Mouse (Mus musculus) megakaryocyte, embryonic 14.5 days (primary cell): ENCODE measurements around the gene Large1.

Experiments used
- FLI1 ChIP-seq: IDR thresholded peaks from 2 replicates; pipeline ENCODE4 v1.6.1; 2012; ENCODE audit warnings: low read length, inconsistent platforms, mixed read lengths
- GATA1 ChIP-seq: IDR thresholded peaks from 3 replicates; pipeline ENCODE4 v1.6.1; 2012; ENCODE audit warnings: mixed read lengths, low read length, inconsistent platforms, borderline replicate concordance

- TF ChIP-seq GATA1, result no peak
- TF ChIP-seq FLI1, result no peak
These were observed 77.3 kb downstream of the Large1 start for GRCm38 (mm10) chr8:73276015-73276414.
